Mouse (Mus musculus): ENCODE measurements around the gene Tbl1x.

- TF ChIP-seq CTCF (IDR thresholded peaks at IDR 0.05; ENCODE audit: control insufficient read depth, insufficient read depth, low read length) (no peak), POLR2A (IDR thresholded peaks at IDR 0.05; ENCODE audit: borderline replicate concordance, control insufficient read depth, low read depth, low read length) (no peak)
Observed at GRCm38 (mm10) chrX:77563616-77564015, 52.8 kb downstream of the Tbl1x start.

All from bone marrow, adult 2 months (tissue).